Mouse (Mus musculus): ENCODE data around the gene 1110051M20Rik. TPM values are rescaled to one million over a fixed set of nuclear protein-coding genes. Genes with fewer than 3 reads are reported as not detected.
A peak's percentile ranks its signal among the peaks of the same experiment; 100 is the strongest.

1110051M20Rik gene
- polyA plus RNA-seq, 1 experiment from 2014 or later, result 102 TPM

- WGBS, result 84% methylated on average over 1 of the region's 1 CpGs
- no peak overlapping the region for H3K9ac ChIP-seq (ENCODE audit: low read length)
- H3K4me1 ChIP-seq (replicated peaks; ENCODE audit: control insufficient read depth, insufficient read depth, low read length), result peaks cover 19% of the 10 kb centered on the region
- no peaks in the 10 kb centered on the region for H3K27me3 ChIP-seq (ENCODE audit: control insufficient read depth, insufficient read depth, low read length)
- ATAC-seq (replicated peaks; ENCODE audit: low FRiP score) (no peak), DNase-seq (ENCODE audit: low spot score) (no peak)
- H3K27ac ChIP-seq (ENCODE audit: low read depth, low read length), result peak overlapping the region; percentile 18; the same call in 1 of the 2 replicates
- H3K9me3 ChIP-seq (ENCODE audit: control insufficient read depth, low read length), result no peaks in the 10 kb centered on the region
- H3K4me3 ChIP-seq (ENCODE audit: low read depth, low read length), result no peak overlapping the region
- no peak overlapping the region for H3K4me2 ChIP-seq (ENCODE audit: low read depth, low read length, severe bottlenecking)
- H3K36me3 ChIP-seq (ENCODE audit: control insufficient read depth, insufficient read depth, low read length), result no peaks in the 10 kb centered on the region
Observed at GRCm38 (mm10) chr2:91426321-91426720, 18.2 kb downstream of the 1110051M20Rik start.

GRCm38 (mm10) chr2:91424061-91424720 is 20.3 kb downstream of the 1110051M20Rik start:
- 0 out of 2 replicates have a peak, but pooled peaks cover 2% of the 10 kb centered on the region for H3K4me1 ChIP-seq (replicated peaks; ENCODE audit: control insufficient read depth, insufficient read depth, low read length)
- H3K36me3 ChIP-seq (ENCODE audit: control insufficient read depth, insufficient read depth, low read length), result no peaks in the 10 kb centered on the region
- no peak overlapping the region for H3K9ac ChIP-seq (ENCODE audit: low read length)
- H3K4me3 ChIP-seq (ENCODE audit: low read depth, low read length), result no peak overlapping the region
- H3K27ac ChIP-seq (ENCODE audit: low read depth, low read length), result no peak overlapping the region
- DNase-seq (ENCODE audit: low spot score) (no peak), ATAC-seq (replicated peaks; ENCODE audit: low FRiP score) (no peak)
- H3K4me2 ChIP-seq (ENCODE audit: low read depth, low read length, severe bottlenecking), result no peak overlapping the region
- WGBS, result 86% methylated on average over 7 of the region's 7 CpGs
- H3K27me3 ChIP-seq (ENCODE audit: control insufficient read depth, insufficient read depth, low read length), result no peaks in the 10 kb centered on the region
- H3K9me3 ChIP-seq (ENCODE audit: control insufficient read depth, low read length), result no peaks in the 10 kb centered on the region

GRCm38 (mm10) chr2:91421641-91422040 is 22.9 kb downstream of the 1110051M20Rik start:
- Histone ChIP-seq H3K27ac (ENCODE audit: low read depth, low read length) (no peak overlapping the region), H3K4me1 (replicated peaks; ENCODE audit: control insufficient read depth, insufficient read depth, low read length) (0 out of 2 replicates have a peak, but pooled peaks cover 2% of the 10 kb centered on the region), H3K36me3 (ENCODE audit: control insufficient read depth, insufficient read depth, low read length) (no peaks in the 10 kb centered on the region; the same call in 1 of the 2 replicates), H3K4me2 (ENCODE audit: low read depth, low read length, severe bottlenecking) (no peak overlapping the region), H3K9ac (ENCODE audit: low read length) (no peak overlapping the region), H3K27me3 (ENCODE audit: control insufficient read depth, insufficient read depth, low read length) (no peaks in the 10 kb centered on the region), H3K4me3 (ENCODE audit: low read depth, low read length) (no peak overlapping the region), H3K9me3 (ENCODE audit: control insufficient read depth, low read length) (no peaks in the 10 kb centered on the region)
- ATAC-seq (replicated peaks; ENCODE audit: low FRiP score) (no peak), DNase-seq (ENCODE audit: low spot score) (no peak)
- 50% methylated on average over 5 of the region's 5 CpGs for WGBS

GRCm38 (mm10) chr2:91413811-91414210 is 30.7 kb downstream of the 1110051M20Rik start:
- no peaks in the 10 kb centered on the region for H3K27me3 ChIP-seq (ENCODE audit: control insufficient read depth, insufficient read depth, low read length)
- 87% methylated on average over 1 of the region's 1 CpGs for WGBS
- no peak overlapping the region for H3K9ac ChIP-seq (ENCODE audit: low read length)
- no peak overlapping the region for H3K4me2 ChIP-seq (ENCODE audit: low read depth, low read length, severe bottlenecking)
- H3K4me1 ChIP-seq (replicated peaks; ENCODE audit: control insufficient read depth, insufficient read depth, low read length), result 0 out of 2 replicates have a peak, but pooled peaks cover 2% of the 10 kb centered on the region
- no peak for DNase-seq (ENCODE audit: low spot score)
- no peak overlapping the region for H3K27ac ChIP-seq (ENCODE audit: low read depth, low read length)
- no peaks in the 10 kb centered on the region for H3K9me3 ChIP-seq (ENCODE audit: control insufficient read depth, low read length)
- H3K36me3 ChIP-seq (ENCODE audit: control insufficient read depth, insufficient read depth, low read length), result no peaks in the 10 kb centered on the region; the same call in 1 of the 2 replicates
- ATAC-seq (replicated peaks; ENCODE audit: low FRiP score), result no peak
- H3K4me3 ChIP-seq (ENCODE audit: low read depth, low read length), result no peak overlapping the region

GRCm38 (mm10) chr2:91412361-91412760 is 32.1 kb downstream of the 1110051M20Rik start:
- H3K9me3 ChIP-seq (ENCODE audit: control insufficient read depth, low read length), result no peaks in the 10 kb centered on the region
- H3K36me3 ChIP-seq (ENCODE audit: control insufficient read depth, insufficient read depth, low read length), result no peaks in the 10 kb centered on the region
- H3K4me2 ChIP-seq (ENCODE audit: low read depth, low read length, severe bottlenecking), result no peak overlapping the region
- H3K9ac ChIP-seq (ENCODE audit: low read length), result no peak overlapping the region
- H3K4me3 ChIP-seq (ENCODE audit: low read depth, low read length), result no peak overlapping the region
- no peaks in the 10 kb centered on the region for H3K27me3 ChIP-seq (ENCODE audit: control insufficient read depth, insufficient read depth, low read length)
- WGBS, result 72% methylated on average over 5 of the region's 5 CpGs
- 0 out of 2 replicates have a peak, but pooled peaks cover 2% of the 10 kb centered on the region for H3K4me1 ChIP-seq (replicated peaks; ENCODE audit: control insufficient read depth, insufficient read depth, low read length)
- H3K27ac ChIP-seq (ENCODE audit: low read depth, low read length), result no peak overlapping the region
- no peak for DNase-seq (ENCODE audit: low spot score)
- ATAC-seq (replicated peaks; ENCODE audit: low FRiP score), result no peak

- WGBS, result 82% methylated on average over 2 of the region's 2 CpGs
- Histone ChIP-seq H3K27ac (ENCODE audit: low read depth, low read length) (no peak overlapping the region), H3K9me3 (ENCODE audit: control insufficient read depth, low read length) (no peaks in the 10 kb centered on the region), H3K9ac (ENCODE audit: low read length) (no peak overlapping the region), H3K36me3 (ENCODE audit: control insufficient read depth, insufficient read depth, low read length) (no peaks in the 10 kb centered on the region), H3K4me3 (ENCODE audit: low read depth, low read length) (no peak overlapping the region), H3K27me3 (ENCODE audit: control insufficient read depth, insufficient read depth, low read length) (no peaks in the 10 kb centered on the region), H3K4me1 (replicated peaks; ENCODE audit: control insufficient read depth, insufficient read depth, low read length) (0 out of 2 replicates have a peak, but pooled peaks cover 2% of the 10 kb centered on the region), H3K4me2 (ENCODE audit: low read depth, low read length, severe bottlenecking) (no peak overlapping the region)
- DNase-seq (ENCODE audit: low spot score), result no peak
- ATAC-seq (replicated peaks; ENCODE audit: low FRiP score), result no peak
Observed at GRCm38 (mm10) chr2:91411473-91411872, 33.0 kb downstream of the 1110051M20Rik start.

- 84% methylated on average over 2 of the region's 2 CpGs for WGBS
- Histone ChIP-seq H3K27ac (ENCODE audit: low read depth, low read length) (no peak overlapping the region), H3K4me1 (replicated peaks; ENCODE audit: control insufficient read depth, insufficient read depth, low read length) (0 out of 2 replicates have a peak, but pooled peaks cover 2% of the 10 kb centered on the region), H3K9ac (ENCODE audit: low read length) (no peak overlapping the region), H3K9me3 (ENCODE audit: control insufficient read depth, low read length) (no peaks in the 10 kb centered on the region), H3K4me2 (ENCODE audit: low read depth, low read length, severe bottlenecking) (no peak overlapping the region), H3K36me3 (ENCODE audit: control insufficient read depth, insufficient read depth, low read length) (no peaks in the 10 kb centered on the region), H3K27me3 (ENCODE audit: control insufficient read depth, insufficient read depth, low read length) (peaks cover 4% of the 10 kb centered on the region; the same call in 1 of the 2 replicates), H3K4me3 (ENCODE audit: low read depth, low read length) (no peak overlapping the region)
- DNase-seq (ENCODE audit: low spot score) (no peak), ATAC-seq (replicated peaks; ENCODE audit: low FRiP score) (no peak)
Observed at GRCm38 (mm10) chr2:91408031-91408430, 36.5 kb downstream of the 1110051M20Rik start.

- no peak for DNase-seq (ENCODE audit: low spot score)
- no peak overlapping the region for H3K27ac ChIP-seq (ENCODE audit: low read depth, low read length)
- H3K4me3 ChIP-seq (ENCODE audit: low read depth, low read length), result no peak overlapping the region
- no peaks in the 10 kb centered on the region for H3K9me3 ChIP-seq (ENCODE audit: control insufficient read depth, low read length)
- no peak overlapping the region for H3K4me2 ChIP-seq (ENCODE audit: low read depth, low read length, severe bottlenecking)
- no peak overlapping the region for H3K9ac ChIP-seq (ENCODE audit: low read length)
- peaks cover 7% of the 10 kb centered on the region; the same call in 1 of the 2 replicates for H3K27me3 ChIP-seq (ENCODE audit: control insufficient read depth, insufficient read depth, low read length)
- no peak for ATAC-seq (replicated peaks; ENCODE audit: low FRiP score)
- 82% methylated on average over 4 of the region's 4 CpGs for WGBS
- peaks cover 2% of the 10 kb centered on the region; the same call in 1 of the 2 replicates for H3K4me1 ChIP-seq (replicated peaks; ENCODE audit: control insufficient read depth, insufficient read depth, low read length)
- H3K36me3 ChIP-seq (ENCODE audit: control insufficient read depth, insufficient read depth, low read length), result no peaks in the 10 kb centered on the region
Observed at GRCm38 (mm10) chr2:91405071-91405470, 39.4 kb downstream of the 1110051M20Rik start.

GRCm38 (mm10) chr2:91399727-91400126 is 44.8 kb downstream of the 1110051M20Rik start:
- Histone ChIP-seq H3K4me3 (ENCODE audit: low read depth, low read length) (no peak overlapping the region), H3K36me3 (ENCODE audit: control insufficient read depth, insufficient read depth, low read length) (no peaks in the 10 kb centered on the region), H3K9me3 (ENCODE audit: control insufficient read depth, low read length) (no peaks in the 10 kb centered on the region), H3K4me1 (replicated peaks; ENCODE audit: control insufficient read depth, insufficient read depth, low read length) (peaks cover 10% of the 10 kb centered on the region), H3K4me2 (ENCODE audit: low read depth, low read length, severe bottlenecking) (no peak overlapping the region; the same call in 1 of the 2 replicates), H3K9ac (ENCODE audit: low read length) (no peak overlapping the region), H3K27ac (ENCODE audit: low read depth, low read length) (peak overlapping the region; percentile 62), H3K27me3 (ENCODE audit: control insufficient read depth, insufficient read depth, low read length) (peaks cover 10% of the 10 kb centered on the region; the same call in 1 of the 2 replicates)
- DNase-seq (ENCODE audit: low spot score) (peak; percentile 57), ATAC-seq (replicated peaks; ENCODE audit: low FRiP score) (peak; percentile 93)
- 0% methylated on average over 2 of the region's 2 CpGs for WGBS
